Mouse (Mus musculus) stomach, embryonic 15.5 days (tissue): ENCODE measurements at regions not wholly inside any gene's neighbourhood (a gene's known extent, or its start where the extent isn't known, plus 50 kb on each side); places are given as distances from the start of the nearest gene placed in this dataset.
"Not testable (repeated sequence)": the region's sequence is repeated elsewhere in the genome, so short reads cannot be mapped to it uniquely, and the experiment has no call there.

Source experiments
- ATAC-seq: fragments of 200-750 bp; cut with Nextera tagmentation; 2 replicates; pipeline ENCODE4 v1.8.0; 2017; ENCODE audit warnings: low read depth, moderate number of reproducible peaks, moderate TSS enrichment; ENCODE audit not compliant: insufficient read depth, low FRiP score
- H3K27ac ChIP-seq: fragments of 300-500 bp; sonication (generic); 2 replicates; pipeline ENCODE4 v1.5.1; 2015; ENCODE audit warnings: mild to moderate bottlenecking, inconsistent platforms
- H3K27me3 ChIP-seq: fragments of 300-500 bp; sonication (generic); replicated peaks from 2 replicates; pipeline ENCODE4 v1.6.1; 2015; ENCODE audit warnings: inconsistent platforms
- H3K36me3 ChIP-seq: fragments of 300-500 bp; sonication (generic); 2 replicates; pipeline ENCODE4 v1.6.1; 2015; ENCODE audit warnings: inconsistent platforms
- H3K4me1 ChIP-seq: fragments of 300-500 bp; sonication (generic); 2 replicates; pipeline ENCODE4 v1.6.1; 2015; ENCODE audit warnings: inconsistent platforms
- H3K4me2 ChIP-seq: fragments of 300-500 bp; sonication (generic); 2 replicates; pipeline ENCODE4 v1.6.1; 2015; ENCODE audit warnings: mild to moderate bottlenecking, inconsistent platforms
- H3K4me3 ChIP-seq: fragments of 300-500 bp; sonication (generic); replicated peaks from 2 replicates; pipeline ENCODE4 v1.5.1; 2015; ENCODE audit warnings: inconsistent platforms
- H3K9ac ChIP-seq: fragments of 300-500 bp; sonication (generic); 2 replicates; pipeline ENCODE4 v1.6.1; 2015; ENCODE audit warnings: inconsistent platforms
- H3K9me3 ChIP-seq: fragments of 300-500 bp; sonication (generic); 2 replicates; pipeline ENCODE4 v1.6.1; 2016; ENCODE audit warnings: inconsistent platforms
- WGBS: fragments of 180-500 bp; shearing (Covaris S2); methylation state at CpG from one replicate; pipeline ENCODE4 v1.1.7; 2015; 5-methylcytosine and 5-hydroxymethylcytosine counted together

- no peak overlapping the region for H3K9ac ChIP-seq
- H3K27ac ChIP-seq, result no peak overlapping the region
- H3K36me3 ChIP-seq, result no peaks in the 10 kb centered on the region
- no peak overlapping the region for H3K4me3 ChIP-seq
- no peak for ATAC-seq
- H3K9me3 ChIP-seq, result no peaks in the 10 kb centered on the region
- no peaks in the 10 kb centered on the region for H3K4me1 ChIP-seq
- no peak overlapping the region for H3K4me2 ChIP-seq
- H3K27me3 ChIP-seq, result no peaks in the 10 kb centered on the region
- 82% methylated on average over 3 of the region's 3 CpGs for WGBS
These were observed 189.4 kb upstream of the Plxna2 start for GRCm38 (mm10) chr1:194428586-194428985.

- no peak overlapping the region for H3K27ac ChIP-seq
- H3K4me3 ChIP-seq, result no peak overlapping the region
- H3K27me3 ChIP-seq, result no peaks in the 10 kb centered on the region
- H3K4me1 ChIP-seq, result no peaks in the 10 kb centered on the region
- H3K9ac ChIP-seq, result no peak overlapping the region
- H3K9me3 ChIP-seq, result no peaks in the 10 kb centered on the region
- H3K4me2 ChIP-seq, result no peak overlapping the region
- no peaks in the 10 kb centered on the region for H3K36me3 ChIP-seq
- 52% methylated on average over 6 of the region's 6 CpGs for WGBS
- no peak for ATAC-seq
These were observed 191.7 kb upstream of the Plxna2 start for GRCm38 (mm10) chr1:194426293-194426692.

DNA sequence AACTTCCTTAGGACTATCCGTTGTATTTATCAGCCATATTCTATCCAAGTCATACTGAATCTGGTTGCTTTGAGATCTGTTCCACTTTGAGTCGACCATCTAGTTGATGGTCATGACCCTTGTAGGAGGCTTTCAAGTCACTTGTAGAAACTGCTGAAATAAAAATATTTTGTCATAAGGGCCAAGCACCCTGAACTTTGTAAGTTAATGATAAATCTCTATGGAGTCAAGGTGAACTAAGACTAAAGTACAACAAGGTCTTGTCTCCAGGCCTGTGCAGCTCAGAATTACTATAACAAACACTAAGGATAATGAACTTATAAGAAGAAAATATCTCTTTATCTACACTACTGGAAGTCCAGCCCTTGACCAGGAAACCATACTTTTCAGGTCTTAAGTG is 193.8 kb upstream of the Plxna2 start:
- no peak for ATAC-seq
- Histone ChIP-seq H3K4me1 (no peaks in the 10 kb centered on the region), H3K27me3 (no peaks in the 10 kb centered on the region), H3K9me3 (no peaks in the 10 kb centered on the region), H3K9ac (no peak overlapping the region), H3K36me3 (no peaks in the 10 kb centered on the region), H3K27ac (no peak overlapping the region), H3K4me2 (no peak overlapping the region), H3K4me3 (no peak overlapping the region)
- 81% methylated on average over 2 of the region's 2 CpGs for WGBS

GRCm38 (mm10) chr1:194412193-194412592 is 205.8 kb upstream of the Plxna2 start:
- 67% methylated on average over 5 of the region's 5 CpGs for WGBS
- H3K27me3 ChIP-seq, result no peaks in the 10 kb centered on the region
- H3K4me1 ChIP-seq, result no peaks in the 10 kb centered on the region
- no peak for ATAC-seq
- no peak overlapping the region for H3K27ac ChIP-seq
- no peak overlapping the region for H3K9ac ChIP-seq
- H3K36me3 ChIP-seq, result no peaks in the 10 kb centered on the region
- H3K9me3 ChIP-seq, result no peaks in the 10 kb centered on the region
- no peak overlapping the region for H3K4me2 ChIP-seq
- H3K4me3 ChIP-seq, result no peak overlapping the region

- no peak for ATAC-seq
- no peak overlapping the region for H3K4me2 ChIP-seq
- no peak overlapping the region for H3K9ac ChIP-seq
- H3K4me3 ChIP-seq, result no peak overlapping the region
- no peaks in the 10 kb centered on the region for H3K27me3 ChIP-seq
- WGBS, result 75% methylated on average over 2 of the region's 2 CpGs
- no peaks in the 10 kb centered on the region for H3K4me1 ChIP-seq
- H3K9me3 ChIP-seq, result no peaks in the 10 kb centered on the region
- H3K27ac ChIP-seq, result no peak overlapping the region
- no peaks in the 10 kb centered on the region for H3K36me3 ChIP-seq
These were observed 206.2 kb upstream of the Plxna2 start for GRCm38 (mm10) chr1:194411788-194412187.

DNA sequence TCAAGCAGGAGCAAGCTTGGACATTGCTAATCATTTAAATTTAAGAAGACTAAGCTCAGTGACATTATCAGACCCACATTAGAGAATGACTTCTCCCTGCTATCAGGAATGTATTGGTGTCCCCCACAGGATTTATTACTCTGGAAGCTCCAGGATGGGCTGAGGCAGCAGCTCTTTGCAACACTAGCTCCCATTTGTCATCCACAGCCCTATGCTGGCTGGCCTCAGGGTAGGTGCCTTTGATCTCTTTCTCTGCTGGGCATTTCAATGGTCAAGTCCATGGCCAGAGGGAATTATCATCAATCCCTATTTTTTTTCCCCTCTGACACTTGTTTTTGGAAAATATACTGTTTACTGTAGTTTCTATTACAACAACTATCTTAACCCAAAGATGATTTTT is 218.7 kb upstream of the Plxna2 start:
- no peak for ATAC-seq
- H3K27me3 ChIP-seq, result no peaks in the 10 kb centered on the region
- H3K9ac ChIP-seq, result no peak overlapping the region
- H3K4me2 ChIP-seq, result no peak overlapping the region
- no peak overlapping the region for H3K27ac ChIP-seq
- no peak overlapping the region for H3K4me3 ChIP-seq
- no peaks in the 10 kb centered on the region for H3K4me1 ChIP-seq
- no peaks in the 10 kb centered on the region for H3K36me3 ChIP-seq
- H3K9me3 ChIP-seq, result no peaks in the 10 kb centered on the region

- H3K4me1 ChIP-seq, result no peaks in the 10 kb centered on the region
- no peaks in the 10 kb centered on the region for H3K27me3 ChIP-seq
- H3K4me2 ChIP-seq, result no peak overlapping the region
- no peak overlapping the region for H3K9ac ChIP-seq
- no peaks in the 10 kb centered on the region for H3K36me3 ChIP-seq
- no peaks in the 10 kb centered on the region for H3K9me3 ChIP-seq
- no peak overlapping the region for H3K27ac ChIP-seq
- WGBS, result 69% methylated on average over 4 of the region's 4 CpGs
- ATAC-seq, result no peak
- no peak overlapping the region for H3K4me3 ChIP-seq
These were observed 221.1 kb upstream of the Plxna2 start for GRCm38 (mm10) chr1:194396754-194397460.

DNA sequence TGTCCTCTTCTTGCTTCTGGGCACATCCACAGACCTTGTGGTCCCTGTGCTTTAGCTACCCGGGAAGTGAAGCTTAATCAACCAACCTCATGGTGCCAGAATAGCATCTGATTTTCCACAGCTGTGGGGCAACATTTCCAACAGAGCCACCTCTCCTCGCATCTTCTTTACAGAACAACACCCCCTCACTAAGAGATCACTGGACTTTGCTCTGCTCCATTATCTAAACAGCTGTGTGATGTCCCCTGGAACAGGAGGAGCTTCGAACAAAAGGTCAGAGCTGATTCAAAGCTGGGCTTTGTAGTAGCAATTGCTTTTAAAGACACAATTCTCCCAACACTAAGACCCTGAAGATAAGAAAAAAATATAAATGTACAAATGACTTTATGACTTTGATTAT is 224.3 kb upstream of the Plxna2 start:
- Histone ChIP-seq H3K4me2 (no peak overlapping the region), H3K27ac (no peak overlapping the region), H3K27me3 (no peaks in the 10 kb centered on the region), H3K36me3 (no peaks in the 10 kb centered on the region), H3K4me1 (no peaks in the 10 kb centered on the region), H3K4me3 (no peak overlapping the region), H3K9me3 (no peaks in the 10 kb centered on the region), H3K9ac (no peak overlapping the region)
- 51% methylated on average over 3 of the region's 3 CpGs for WGBS
- ATAC-seq, result no peak

DNA sequence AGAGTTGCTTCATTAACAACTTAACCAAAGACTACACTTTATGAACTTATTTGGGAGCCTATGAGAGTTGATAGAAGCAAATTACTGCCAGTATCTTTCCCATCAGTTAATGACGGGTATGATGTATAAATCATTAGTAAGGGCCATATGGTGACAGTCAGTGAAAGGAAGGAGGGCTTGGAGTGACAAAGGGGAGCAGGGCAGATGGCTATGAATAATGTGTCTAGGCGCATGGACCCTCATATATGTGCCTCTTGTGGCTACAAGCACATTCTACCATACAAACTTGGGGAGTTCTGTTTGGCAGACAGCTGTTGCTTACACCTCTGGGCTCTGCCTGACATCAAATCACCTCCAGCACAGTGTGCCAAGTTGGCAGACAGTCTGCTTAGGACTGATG is 227.8 kb upstream of the Plxna2 start:
- Histone ChIP-seq H3K36me3 (no peaks in the 10 kb centered on the region), H3K9ac (no peak overlapping the region), H3K27ac (no peak overlapping the region), H3K4me2 (no peak overlapping the region), H3K4me3 (no peak overlapping the region), H3K27me3 (no peaks in the 10 kb centered on the region), H3K9me3 (no peaks in the 10 kb centered on the region), H3K4me1 (no peaks in the 10 kb centered on the region)
- 78% methylated on average over 2 of the region's 2 CpGs for WGBS
- ATAC-seq, result no peak

- no peak for ATAC-seq
- no peaks in the 10 kb centered on the region for H3K9me3 ChIP-seq
These were observed 239.9 kb upstream of the Plxna2 start for GRCm38 (mm10) chr1:194378135-194378534.

DNA sequence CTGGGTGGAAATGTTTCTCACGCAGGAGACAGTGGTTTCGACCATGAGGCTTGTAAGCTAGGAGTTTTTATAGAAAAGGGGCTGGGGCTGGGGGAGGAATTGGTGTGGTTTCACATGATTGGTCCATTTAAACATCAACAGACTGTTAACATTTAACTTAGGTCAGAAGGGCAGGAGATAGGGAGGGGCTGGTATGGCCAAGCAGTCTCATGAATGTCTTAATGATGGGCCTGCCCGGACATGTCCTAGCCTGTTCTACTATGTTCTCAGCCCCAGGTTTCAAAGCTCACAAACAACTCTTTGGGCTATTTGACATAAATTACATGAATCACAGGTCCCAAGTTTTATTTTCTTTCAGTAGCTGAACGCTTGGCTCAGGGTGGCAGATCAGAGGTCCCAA is 244.5 kb upstream of the Plxna2 start:
- not testable (repeated sequence) for H3K4me3 ChIP-seq, ATAC-seq, H3K27me3 ChIP-seq

More at GRCm38 (mm10) chr1:194378135-194378534, 239.9 kb upstream of the Plxna2 start:
- no peaks in the 10 kb centered on the region for H3K27me3 ChIP-seq
- 47% methylated on average over 1 of the region's 1 CpGs for WGBS
- H3K27ac ChIP-seq, result no peak overlapping the region
- H3K4me2 ChIP-seq, result no peak overlapping the region
- no peaks in the 10 kb centered on the region for H3K4me1 ChIP-seq
- no peaks in the 10 kb centered on the region for H3K36me3 ChIP-seq
- H3K9ac ChIP-seq, result no peak overlapping the region
- no peak overlapping the region for H3K4me3 ChIP-seq

DNA sequence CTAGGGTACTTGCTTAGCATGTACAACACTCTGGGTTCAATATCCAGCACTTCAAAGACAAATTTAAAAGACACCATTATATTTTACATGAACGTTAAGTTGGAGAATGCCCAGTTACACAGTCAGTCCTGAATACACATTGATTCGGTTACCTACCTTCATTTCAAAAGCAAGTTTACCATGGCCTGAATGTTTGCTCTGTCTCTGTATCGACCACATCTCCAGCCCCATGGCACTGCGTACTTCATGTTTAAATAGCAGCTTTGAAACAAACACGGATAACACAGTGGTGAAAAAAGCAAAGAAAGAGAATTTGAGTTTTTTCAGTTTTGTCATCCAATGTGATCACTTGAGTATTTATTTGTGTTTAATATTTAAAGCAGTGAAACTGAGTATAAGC is 254.1 kb upstream of the Plxna2 start:
- Histone ChIP-seq H3K4me3 (no peak overlapping the region), H3K4me2 (no peak overlapping the region), H3K36me3 (no peaks in the 10 kb centered on the region), H3K4me1 (no peaks in the 10 kb centered on the region), H3K9me3 (no peaks in the 10 kb centered on the region), H3K27ac (no peak overlapping the region), H3K9ac (no peak overlapping the region), H3K27me3 (no peaks in the 10 kb centered on the region)
- no peak; the same call in 1 of the 2 replicates for ATAC-seq
- WGBS, result 63% methylated on average over 5 of the region's 5 CpGs

More for the DNA sequence above, 244.5 kb upstream of the Plxna2 start:
- not testable (repeated sequence) for H3K9ac ChIP-seq, H3K27ac ChIP-seq, H3K4me2 ChIP-seq, H3K4me1 ChIP-seq, H3K36me3 ChIP-seq, H3K9me3 ChIP-seq
- WGBS, result 77% methylated on average over 4 of the region's 4 CpGs
